Mouse (Mus musculus): Measurements from ENCODE around the gene Rcn3. TPM values are rescaled to one million over a fixed set of nuclear protein-coding genes. Genes with fewer than 3 reads are reported as not detected.

Gene Rcn3
- polyA plus RNA-seq, 1 experiment from 2014 or later = 149 TPM

DNA sequence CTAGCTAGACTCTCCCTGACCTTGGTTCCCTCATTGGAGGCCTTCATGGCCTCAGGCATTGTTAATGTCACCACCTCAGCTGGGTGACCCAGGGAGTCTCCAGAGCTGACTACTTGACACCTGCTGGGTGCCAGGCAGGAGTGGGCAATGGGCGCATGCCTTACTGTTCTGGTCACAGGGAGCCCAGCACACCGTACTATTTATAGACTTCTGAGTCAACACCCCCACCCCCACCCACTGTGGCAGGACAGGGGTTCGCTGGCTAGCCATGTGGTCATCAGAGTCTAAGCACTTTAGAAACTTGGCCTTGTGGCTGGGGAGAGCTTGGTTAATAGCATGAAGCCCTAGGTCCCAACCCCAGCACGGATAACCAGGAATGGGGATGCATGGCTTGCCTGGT is 16.6 kb downstream of the Rcn3 start:
- no peak overlapping the region for H3K27ac ChIP-seq (ENCODE audit: low read depth, low read length)
- H3K9me3 ChIP-seq (ENCODE audit: control insufficient read depth, low read length) = no peaks in the 10 kb centered on the region
- no peak overlapping the region for H3K4me2 ChIP-seq (replicated peaks; ENCODE audit: low read depth, low read length)
- H3K4me1 ChIP-seq (replicated peaks; ENCODE audit: control insufficient read depth, insufficient read depth, low read length) = no peaks in the 10 kb centered on the region; the same call in 1 of the 2 replicates
- no peaks in the 10 kb centered on the region for H3K27me3 ChIP-seq (ENCODE audit: control insufficient read depth, insufficient read depth, low read length)
- DNase-seq (ENCODE audit: low spot score) (no peak), ATAC-seq (ENCODE audit: low FRiP score) (no peak)
- no peak overlapping the region for H3K9ac ChIP-seq (ENCODE audit: low read depth, low read length)
- WGBS = 84% methylated on average over 4 of the region's 4 CpGs
- H3K36me3 ChIP-seq (ENCODE audit: control insufficient read depth, insufficient read depth, low read length) = 0 out of 2 replicates have a peak, but pooled peaks cover 2% of the 10 kb centered on the region
- no peak overlapping the region for H3K4me3 ChIP-seq (ENCODE audit: low read depth, low read length)

DNA sequence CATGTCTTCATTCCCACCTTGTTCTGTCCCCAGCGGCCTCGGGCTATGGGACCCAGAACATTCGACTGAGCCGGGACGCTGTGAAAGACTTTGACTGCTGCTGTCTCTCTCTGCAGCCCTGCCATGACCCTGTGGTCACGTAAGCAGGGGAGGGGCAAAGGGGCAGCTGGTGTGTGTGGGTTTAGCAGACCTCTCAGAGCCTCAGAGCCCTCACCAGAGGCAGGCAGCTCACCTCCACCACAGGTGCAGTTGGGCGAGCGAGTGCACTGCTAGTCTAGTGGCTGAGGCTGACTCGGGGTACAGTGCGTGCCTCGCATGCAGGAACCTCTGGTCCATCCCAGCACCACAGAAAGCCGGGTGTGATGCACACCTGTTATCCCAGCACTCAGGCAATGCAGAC is 18.1 kb downstream of the Rcn3 start:
- 0 out of 2 replicates have a peak, but pooled peaks cover 2% of the 10 kb centered on the region for H3K36me3 ChIP-seq (ENCODE audit: control insufficient read depth, insufficient read depth, low read length)
- no peak for ATAC-seq (ENCODE audit: low FRiP score)

DNA sequence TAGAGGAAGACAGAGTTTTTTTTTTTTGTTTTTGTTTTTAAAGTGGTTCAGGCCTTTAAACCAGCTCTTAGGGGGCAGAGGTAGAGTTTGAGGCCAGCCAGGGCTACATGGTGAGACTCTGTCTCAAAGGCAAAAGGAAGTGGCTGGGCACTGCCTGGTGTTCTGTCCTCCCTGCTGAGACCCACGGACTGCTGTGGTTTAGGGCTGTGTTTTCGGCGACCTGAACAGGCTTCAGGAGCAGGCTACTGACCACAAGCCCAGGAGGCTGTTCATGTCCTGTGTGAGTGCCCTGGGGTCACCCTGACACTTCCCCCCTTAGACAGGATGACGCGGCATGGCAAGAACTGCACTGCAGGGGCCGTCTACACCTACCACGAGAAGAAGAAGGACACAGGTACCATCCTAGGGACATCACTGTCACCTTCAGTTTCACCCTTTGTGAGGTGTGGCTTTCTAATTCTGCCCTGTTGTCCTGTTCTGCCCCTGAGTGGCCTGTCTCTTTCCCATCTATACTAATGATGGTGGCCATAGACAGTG is 18.8 kb downstream of the Rcn3 start:
- 79% methylated on average over 7 of the region's 7 CpGs for WGBS
- DNase-seq (ENCODE audit: low spot score) = no peak

More for the DNA sequence above, 18.1 kb downstream of the Rcn3 start:
- no peaks in the 10 kb centered on the region for H3K4me1 ChIP-seq (replicated peaks; ENCODE audit: control insufficient read depth, insufficient read depth, low read length)
- no peak for DNase-seq (ENCODE audit: low spot score)
- no peaks in the 10 kb centered on the region for H3K9me3 ChIP-seq (ENCODE audit: control insufficient read depth, low read length)
- no peaks in the 10 kb centered on the region for H3K27me3 ChIP-seq (ENCODE audit: control insufficient read depth, insufficient read depth, low read length)
- 91% methylated on average over 12 of the region's 12 CpGs for WGBS
- H3K4me3 ChIP-seq (ENCODE audit: low read depth, low read length) = no peak overlapping the region
- H3K9ac ChIP-seq (ENCODE audit: low read depth, low read length) = no peak overlapping the region
- H3K4me2 ChIP-seq (replicated peaks; ENCODE audit: low read depth, low read length) = no peak overlapping the region
- H3K27ac ChIP-seq (ENCODE audit: low read depth, low read length) = no peak overlapping the region

GRCm38 (mm10) chr7:45072230-45072629 is 19.8 kb downstream of the Rcn3 start:
- no peaks in the 10 kb centered on the region for H3K4me1 ChIP-seq (replicated peaks; ENCODE audit: control insufficient read depth, insufficient read depth, low read length)
- DNase-seq (ENCODE audit: low spot score) (peak; percentile 27), ATAC-seq (ENCODE audit: low FRiP score) (no peak)
- H3K9ac ChIP-seq (ENCODE audit: low read depth, low read length) = no peak overlapping the region
- H3K4me3 ChIP-seq (ENCODE audit: low read depth, low read length) = no peak overlapping the region
- 0 out of 2 replicates have a peak, but pooled peaks cover 2% of the 10 kb centered on the region for H3K36me3 ChIP-seq (ENCODE audit: control insufficient read depth, insufficient read depth, low read length)
- H3K4me2 ChIP-seq (replicated peaks; ENCODE audit: low read depth, low read length) = no peak overlapping the region
- 81% methylated on average over 2 of the region's 2 CpGs for WGBS
- H3K9me3 ChIP-seq (ENCODE audit: control insufficient read depth, low read length) = no peaks in the 10 kb centered on the region
- no peaks in the 10 kb centered on the region for H3K27me3 ChIP-seq (ENCODE audit: control insufficient read depth, insufficient read depth, low read length)
- no peak overlapping the region for H3K27ac ChIP-seq (ENCODE audit: low read depth, low read length)

More for the DNA sequence above, 18.8 kb downstream of the Rcn3 start:
- no peak for ATAC-seq (ENCODE audit: low FRiP score)
- Histone ChIP-seq H3K9me3 (ENCODE audit: control insufficient read depth, low read length) (no peaks in the 10 kb centered on the region), H3K36me3 (ENCODE audit: control insufficient read depth, insufficient read depth, low read length) (0 out of 2 replicates have a peak, but pooled peaks cover 2% of the 10 kb centered on the region), H3K9ac (ENCODE audit: low read depth, low read length) (no peak overlapping the region), H3K27me3 (ENCODE audit: control insufficient read depth, insufficient read depth, low read length) (no peaks in the 10 kb centered on the region), H3K4me1 (replicated peaks; ENCODE audit: control insufficient read depth, insufficient read depth, low read length) (no peaks in the 10 kb centered on the region), H3K27ac (ENCODE audit: low read depth, low read length) (no peak overlapping the region), H3K4me2 (replicated peaks; ENCODE audit: low read depth, low read length) (no peak overlapping the region), H3K4me3 (ENCODE audit: low read depth, low read length) (no peak overlapping the region)

- Histone ChIP-seq H3K4me1 (replicated peaks; ENCODE audit: control insufficient read depth, insufficient read depth, low read length) (no peaks in the 10 kb centered on the region), H3K4me2 (replicated peaks; ENCODE audit: low read depth, low read length) (no peak overlapping the region), H3K27me3 (ENCODE audit: control insufficient read depth, insufficient read depth, low read length) (no peaks in the 10 kb centered on the region), H3K27ac (ENCODE audit: low read depth, low read length) (no peak overlapping the region), H3K36me3 (ENCODE audit: control insufficient read depth, insufficient read depth, low read length) (no peaks in the 10 kb centered on the region), H3K4me3 (ENCODE audit: low read depth, low read length) (no peak overlapping the region), H3K9me3 (ENCODE audit: control insufficient read depth, low read length) (no peaks in the 10 kb centered on the region), H3K9ac (ENCODE audit: low read depth, low read length) (no peak overlapping the region)
- DNase-seq (ENCODE audit: low spot score) (no peak), ATAC-seq (ENCODE audit: low FRiP score) (no peak)
- WGBS = 92% methylated on average over 2 of the region's 2 CpGs
These were observed 22.4 kb downstream of the Rcn3 start for GRCm38 (mm10) chr7:45069671-45070070.

DNA sequence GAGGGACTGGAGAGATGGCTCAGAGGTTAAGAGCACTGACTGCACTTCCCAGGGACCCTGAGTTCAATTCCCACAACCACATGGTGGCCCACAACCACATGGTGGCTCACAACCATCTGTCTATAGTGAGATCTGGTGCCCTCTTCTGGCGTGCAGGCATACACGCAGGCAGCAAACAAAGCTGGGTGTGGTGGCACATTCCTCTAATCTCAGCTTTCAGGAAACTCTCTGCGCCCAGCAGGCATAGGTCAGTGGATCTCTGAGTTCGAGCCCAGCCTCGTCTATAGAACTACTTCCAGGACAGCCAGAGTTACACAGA is 24.1 kb downstream of the Rcn3 start:
- DNase-seq (ENCODE audit: low spot score) (peak; percentile 59), ATAC-seq (ENCODE audit: low FRiP score) (no peak)
- Histone ChIP-seq H3K9me3 (ENCODE audit: control insufficient read depth, low read length) (no peaks in the 10 kb centered on the region), H3K4me3 (ENCODE audit: low read depth, low read length) (no peak overlapping the region), H3K9ac (ENCODE audit: low read depth, low read length) (no peak overlapping the region), H3K4me1 (replicated peaks; ENCODE audit: control insufficient read depth, insufficient read depth, low read length) (no peaks in the 10 kb centered on the region), H3K27ac (ENCODE audit: low read depth, low read length) (no peak overlapping the region), H3K36me3 (ENCODE audit: control insufficient read depth, insufficient read depth, low read length) (no peaks in the 10 kb centered on the region), H3K27me3 (ENCODE audit: control insufficient read depth, insufficient read depth, low read length) (no peaks in the 10 kb centered on the region), H3K4me2 (replicated peaks; ENCODE audit: low read depth, low read length) (no peak overlapping the region)
- WGBS = 29% methylated on average over 5 of the region's 5 CpGs

DNA sequence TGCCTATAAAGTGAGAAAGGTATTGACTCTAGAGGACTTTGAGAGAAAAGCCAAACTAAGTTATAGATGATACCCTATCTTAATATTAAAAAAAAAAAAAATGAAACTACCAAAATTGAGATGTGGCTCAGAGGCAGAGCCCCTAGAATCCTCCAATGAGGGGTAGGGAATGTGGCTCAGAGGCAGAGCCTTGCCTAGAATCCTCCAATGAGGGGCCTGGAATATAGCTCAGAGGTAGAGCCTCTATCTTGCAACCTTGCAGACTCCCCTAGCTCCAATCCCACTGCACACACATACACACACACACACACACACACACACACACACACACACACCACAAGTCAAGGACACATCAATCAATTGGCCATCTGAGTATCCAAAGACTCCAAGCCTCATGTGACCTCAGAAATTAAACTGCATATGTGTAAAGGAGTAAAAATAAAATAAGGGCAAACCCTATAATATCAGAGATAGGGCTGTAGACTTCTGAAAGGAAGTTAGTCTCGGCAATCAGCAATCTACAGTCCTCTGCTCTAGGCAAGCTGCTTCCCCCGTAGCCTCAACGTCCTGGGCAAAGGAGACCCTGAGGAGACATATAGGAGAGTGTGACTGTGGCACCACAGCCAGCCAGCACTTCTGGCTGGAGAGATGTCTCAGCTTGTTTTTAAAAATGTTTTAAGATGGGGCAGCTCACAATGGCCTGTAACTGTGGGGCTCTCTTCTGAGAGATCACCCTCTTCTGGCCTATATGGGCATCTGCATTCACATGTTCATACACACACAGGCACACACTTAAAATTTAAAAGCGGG is 24.6 kb downstream of the Rcn3 start:
- 79% methylated on average over 4 of the region's 4 CpGs for WGBS
- Histone ChIP-seq H3K27me3 (ENCODE audit: control insufficient read depth, insufficient read depth, low read length) (no peaks in the 10 kb centered on the region), H3K36me3 (ENCODE audit: control insufficient read depth, insufficient read depth, low read length) (no peaks in the 10 kb centered on the region), H3K4me3 (ENCODE audit: low read depth, low read length) (no peak overlapping the region), H3K4me1 (replicated peaks; ENCODE audit: control insufficient read depth, insufficient read depth, low read length) (no peaks in the 10 kb centered on the region), H3K4me2 (replicated peaks; ENCODE audit: low read depth, low read length) (no peak overlapping the region), H3K27ac (ENCODE audit: low read depth, low read length) (no peak overlapping the region), H3K9me3 (ENCODE audit: control insufficient read depth, low read length) (no peaks in the 10 kb centered on the region), H3K9ac (ENCODE audit: low read depth, low read length) (no peak overlapping the region)
- DNase-seq (ENCODE audit: low spot score) (no peak), ATAC-seq (ENCODE audit: low FRiP score) (no peak)

DNA sequence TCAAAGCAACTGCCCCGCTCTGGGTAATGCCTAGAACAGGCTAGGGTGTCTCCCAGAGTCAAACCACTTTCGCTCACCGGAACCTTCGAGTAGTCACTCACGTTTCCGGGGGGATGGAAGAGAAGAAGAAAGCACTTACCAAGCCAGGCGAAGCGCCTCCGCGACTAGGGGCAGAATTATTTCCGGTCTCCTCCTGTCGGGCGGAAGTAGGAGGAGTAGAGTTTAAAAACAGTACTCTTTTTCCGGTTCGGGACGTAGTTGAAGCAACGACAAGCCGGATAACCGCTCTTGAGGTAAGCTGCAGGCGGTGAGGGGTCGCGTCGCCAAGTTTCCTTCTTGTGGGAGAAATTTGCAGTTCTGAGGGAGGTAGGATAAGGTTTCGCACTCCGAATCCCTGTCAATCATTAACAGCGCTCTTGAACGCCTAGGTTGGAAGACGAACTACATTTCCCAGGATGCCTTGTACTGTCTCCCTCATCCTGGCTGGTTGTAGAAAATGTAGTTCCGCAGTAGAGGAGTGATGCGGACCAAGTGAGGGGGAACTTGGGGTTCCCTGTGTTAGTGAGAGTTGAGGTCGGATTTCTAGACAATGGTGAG is 29.7 kb downstream of the Rcn3 start, which contains the start of the genes Nosip and Prrg2:
Gene Nosip, plus strand, starts transcription at position 191 of the 597 bp plus-strand sequence.
Gene Prrg2, minus strand, starts transcription at position 439 of the 597 bp plus-strand sequence.
- Histone ChIP-seq H3K36me3 (ENCODE audit: control insufficient read depth, insufficient read depth, low read length) (no peaks in the 10 kb centered on the region), H3K27me3 (ENCODE audit: control insufficient read depth, insufficient read depth, low read length) (no peaks in the 10 kb centered on the region), H3K4me2 (replicated peaks; ENCODE audit: low read depth, low read length) (peak within 1 kb of the TSS; percentile 42), H3K9me3 (ENCODE audit: control insufficient read depth, low read length) (no peaks in the 10 kb centered on the region), H3K4me3 (ENCODE audit: low read depth, low read length) (peak within 1 kb of the TSS; percentile 54), H3K9ac (ENCODE audit: low read depth, low read length) (peak within 1 kb of the TSS; percentile 49), H3K27ac (ENCODE audit: low read depth, low read length) (peak within 1 kb of the TSS; percentile 68), H3K4me1 (replicated peaks; ENCODE audit: control insufficient read depth, insufficient read depth, low read length) (peaks cover 6% of the 10 kb centered on the region; the same call in 1 of the 2 replicates)
- ATAC-seq (ENCODE audit: low FRiP score) (peak; percentile 89), DNase-seq (ENCODE audit: low spot score) (peak; percentile 97)
- under 1% methylated on average over 31 of the region's 31 CpGs for WGBS

Measured in hindbrain, embryonic 11.5 days (tissue).